Mouse (Mus musculus): ENCODE results near the gene Hist1h2af. TPM values are rescaled to one million over a fixed set of nuclear protein-coding genes. Genes with fewer than 3 reads are reported as not detected.

Gene Hist1h2af
- polyA plus RNA-seq, 1 experiment = 81.4 TPM

Other genes with a start within 250 kb of the Hist1h2af start
- 0.45 and 1.00 TPM in 2 replicates for gene Zfp322a, start 164.7 kb upstream of the Hist1h2af start, polyA plus RNA-seq (2012)
- gene Abt1, start 110.0 kb upstream of the Hist1h2af start, polyA plus RNA-seq (2012) = 10.5 and 13.8 TPM in 2 replicates
- gene Btn1a1, start 68.0 kb upstream of the Hist1h2af start, polyA plus RNA-seq (2012) = not detected in 2 replicates
- gene Btn2a2, start 45.0 kb upstream of the Hist1h2af start, polyA plus RNA-seq (2012) = not detected in 2 replicates
- gene Hist1h4h, start 2.9 kb upstream of the Hist1h2af start, polyA plus RNA-seq (2012) = 33.5 and 38.6 TPM in 2 replicates
- 19.0 and 22.6 TPM in 2 replicates for gene Hist1h3g, start 1.5 kb downstream of the Hist1h2af start, polyA plus RNA-seq (2012)
- 2.5 and 3.3 TPM in 2 replicates for gene Hist1h2bh, start 9.5 kb downstream of the Hist1h2af start, polyA plus RNA-seq (2012)
- 5.5 and 6.8 TPM in 2 replicates for gene Hist1h3f, start 10.1 kb downstream of the Hist1h2af start, polyA plus RNA-seq (2012)
- gene Hist1h4f, start 17.7 kb downstream of the Hist1h2af start, polyA plus RNA-seq (2012) = 13.2 and 18.3 TPM in 2 replicates
- gene Hist1h1d, start 19.4 kb downstream of the Hist1h2af start, polyA plus RNA-seq (2012) = 0.77 and 1.7 TPM in 2 replicates
- gene Hist1h3e, start 28.5 kb downstream of the Hist1h2af start, polyA plus RNA-seq (2012) = 18.9 and 21.1 TPM in 2 replicates
- 16.2 and 16.7 TPM in 2 replicates for gene Hist1h2ae, start 37.3 kb downstream of the Hist1h2af start, polyA plus RNA-seq (2012)
- gene Hist1h2bg, start 37.5 kb downstream of the Hist1h2af start, polyA plus RNA-seq (2012) = 46.4 and 66.4 TPM in 2 replicates
- gene Hist1h2bf, start 40.3 kb downstream of the Hist1h2af start, polyA plus RNA-seq (2012) = 3.1 and 11.2 TPM in 2 replicates
- gene Hist1h2ad, start 40.5 kb downstream of the Hist1h2af start, polyA plus RNA-seq (2012) = 5.5 and 5.7 TPM in 2 replicates
- gene Hist1h3d, start 41.9 kb downstream of the Hist1h2af start, polyA plus RNA-seq (2012) = 6.4 and 7.1 TPM in 2 replicates
- gene Hist1h4d, start 47.7 kb downstream of the Hist1h2af start, polyA plus RNA-seq (2012) = 9.9 and 17.2 TPM in 2 replicates
- gene Hist1h2be, start 87.2 kb downstream of the Hist1h2af start, polyA plus RNA-seq (2012) = 0.79 and 1.1 TPM in 2 replicates
- 9.0 and 14.7 TPM in 2 replicates for gene Hist1h1e, start 88.7 kb downstream of the Hist1h2af start, polyA plus RNA-seq (2012)
- gene Hist1h2ac, start 150.0 kb downstream of the Hist1h2af start, polyA plus RNA-seq (2012) = 7.2 TPM in 2 replicates
- gene Hist1h2bc, start 150.3 kb downstream of the Hist1h2af start, polyA plus RNA-seq (2012) = 66.3 and 70.6 TPM in 2 replicates
- gene Hist1h1t, start 161.9 kb downstream of the Hist1h2af start, polyA plus RNA-seq (2012) = 0.27 TPM in 1 of 2 replicates, not detected in the other
- gene Hist1h4c, start 164.5 kb downstream of the Hist1h2af start, polyA plus RNA-seq (2012) = 4.5 and 10.6 TPM in 2 replicates
- 8.0 and 15.2 TPM in 2 replicates for gene Hfe, start 176.9 kb downstream of the Hist1h2af start, polyA plus RNA-seq (2012)
- gene Hist1h1c, start 204.9 kb downstream of the Hist1h2af start, polyA plus RNA-seq (2012) = 100 and 116 TPM in 2 replicates
- 20.1 and 23.0 TPM in 2 replicates for gene Hist1h3c, start 211.7 kb downstream of the Hist1h2af start, polyA plus RNA-seq (2012)
- 11.2 and 22.3 TPM in 2 replicates for gene Hist1h2bb, start 212.8 kb downstream of the Hist1h2af start, polyA plus RNA-seq (2012)
- gene Hist1h2ab, start 217.2 kb downstream of the Hist1h2af start, polyA plus RNA-seq (2012) = 17.6 and 35.4 TPM in 2 replicates
- gene Hist1h3b, start 218.4 kb downstream of the Hist1h2af start, polyA plus RNA-seq (2012) = 9.2 and 14.4 TPM in 2 replicates
- 13.8 and 16.1 TPM in 2 replicates for gene Hist1h4b, start 223.1 kb downstream of the Hist1h2af start, polyA plus RNA-seq (2012)
- 16.8 and 23.1 TPM in 2 replicates for gene Hist1h4a, start 227.3 kb downstream of the Hist1h2af start, polyA plus RNA-seq (2012)
- 21.7 and 27.6 TPM in 2 replicates for gene Hist1h3a, start 228.5 kb downstream of the Hist1h2af start, polyA plus RNA-seq (2012)
- gene Hist1h1a, start 229.8 kb downstream of the Hist1h2af start, polyA plus RNA-seq (2012) = 1.2 and 3.7 TPM in 2 replicates
- 0.08 TPM in 1 of 2 replicates, not detected in the other for gene Trim38, start 236.0 kb downstream of the Hist1h2af start, polyA plus RNA-seq (2012)

Data from megakaryocyte-erythroid progenitor cell, adult 5 weeks (primary cell).